Mouse (Mus musculus): Measurements from ENCODE around the gene Ppm1h.

Gene Ppm1h

DNA sequence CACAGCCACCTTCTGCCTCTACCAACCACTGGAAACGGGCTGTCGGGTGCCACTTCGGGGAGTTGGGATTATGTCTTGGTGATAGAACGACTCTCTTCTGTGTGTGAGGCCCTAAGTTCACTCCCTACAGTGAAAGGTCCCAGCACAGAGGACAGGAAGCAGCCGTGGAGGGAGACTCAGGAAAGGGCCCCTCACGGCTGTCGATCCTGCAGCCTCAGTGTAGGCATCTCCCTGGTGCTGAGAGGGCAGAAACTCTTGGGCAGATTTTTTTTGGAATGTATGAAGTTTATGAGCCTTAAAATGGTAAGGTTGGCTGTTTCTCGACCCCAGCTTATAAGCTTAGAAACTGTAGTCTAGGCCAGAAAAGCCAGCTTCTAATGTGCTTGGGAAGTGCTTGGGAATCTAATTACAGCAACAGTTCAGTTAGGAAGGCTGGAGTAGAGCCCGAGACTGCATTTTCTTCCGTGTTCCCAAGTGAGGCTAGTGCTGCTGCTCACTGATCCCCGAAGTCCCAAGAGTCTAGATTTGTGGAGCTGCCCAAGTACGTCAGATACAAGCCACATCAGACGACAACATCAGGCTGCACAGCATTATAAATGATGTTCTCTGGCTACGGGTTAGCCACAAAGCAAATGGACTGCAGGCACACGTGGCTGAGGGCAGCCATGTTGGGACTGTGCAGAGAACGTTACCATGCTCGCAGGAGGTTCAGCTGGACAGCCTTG is 177.6 kb downstream of the Ppm1h start:
- no peak for ATAC-seq (ENCODE audit: low TSS enrichment)

DNA sequence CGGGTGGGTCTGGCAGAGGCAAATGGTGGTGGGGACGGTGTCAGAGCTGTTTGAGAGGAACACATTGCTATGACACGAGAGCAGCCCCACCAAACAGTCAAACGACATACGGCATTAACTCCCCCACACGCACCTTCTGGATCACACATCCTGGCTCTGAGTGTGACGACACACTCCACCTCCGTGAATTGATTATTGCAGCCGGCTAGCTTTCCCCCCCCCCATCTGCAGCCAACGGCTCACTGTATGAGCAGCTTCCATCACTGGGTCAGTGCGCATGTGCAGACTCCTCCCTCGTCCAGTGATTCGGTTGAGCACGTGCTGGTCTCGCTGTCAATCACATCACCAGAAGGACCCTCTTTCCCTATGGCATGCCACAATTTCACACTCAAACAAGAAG is 178.6 kb downstream of the Ppm1h start:
- ATAC-seq (ENCODE audit: low TSS enrichment), result peak; percentile 13; the same call in 1 of the 2 replicates

DNA sequence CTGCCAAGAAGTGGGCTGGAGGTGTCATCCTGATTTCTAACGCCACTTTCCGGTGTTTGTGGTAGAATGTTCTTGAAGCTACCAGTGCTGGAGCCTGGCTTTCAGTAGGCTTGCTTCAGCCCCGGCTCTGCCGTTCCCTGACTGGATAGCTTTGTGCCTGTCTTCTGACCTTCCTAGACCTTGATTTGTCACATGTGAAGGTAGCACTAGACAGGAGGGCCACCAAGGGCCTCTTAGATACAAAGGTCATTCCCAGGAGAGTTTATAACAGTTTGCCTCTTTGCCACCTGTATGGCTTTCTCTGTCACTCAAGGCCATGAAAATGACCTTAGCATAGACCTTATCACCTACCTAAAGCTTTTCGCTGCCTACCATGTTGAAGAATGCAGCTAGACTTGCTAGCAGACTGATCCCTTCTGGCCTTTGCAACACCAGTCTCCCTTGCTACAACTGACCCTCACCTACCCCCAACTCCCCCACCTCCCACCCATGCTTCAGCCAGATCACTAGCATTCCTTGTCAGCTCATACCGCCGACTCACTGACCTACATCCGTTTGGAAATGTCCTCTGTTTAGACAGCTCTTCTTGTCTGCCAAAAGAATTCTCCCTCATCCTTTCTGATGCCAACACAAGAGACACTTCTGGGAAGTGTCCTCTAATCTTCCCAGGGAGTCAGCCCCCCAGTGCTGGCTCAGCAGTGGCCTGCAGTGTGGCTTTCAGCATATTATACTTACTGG is 180.5 kb downstream of the Ppm1h start:
- peak; percentile 36; the same call in 1 of the 2 replicates for ATAC-seq (ENCODE audit: low TSS enrichment)

DNA sequence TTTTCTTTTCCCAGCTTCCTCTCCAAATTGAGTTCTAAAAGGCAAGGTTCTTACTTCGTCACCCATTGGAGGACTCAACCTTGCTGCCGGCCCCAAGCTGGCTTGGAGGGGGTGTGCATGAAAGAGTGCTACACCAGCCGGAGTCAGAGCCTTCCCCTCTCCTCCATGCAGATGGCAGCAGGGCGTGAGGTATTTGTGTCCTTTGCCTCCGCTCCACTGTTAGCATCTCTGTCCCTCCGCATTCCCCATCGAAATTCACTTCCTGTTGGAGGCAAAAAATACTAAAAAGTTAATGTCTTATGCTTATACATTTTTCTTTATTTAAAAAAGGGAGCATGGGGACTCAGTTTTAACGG is 181.1 kb downstream of the Ppm1h start:
- ATAC-seq (ENCODE audit: low TSS enrichment), result peak; percentile 17; the same call in 1 of the 2 replicates

DNA sequence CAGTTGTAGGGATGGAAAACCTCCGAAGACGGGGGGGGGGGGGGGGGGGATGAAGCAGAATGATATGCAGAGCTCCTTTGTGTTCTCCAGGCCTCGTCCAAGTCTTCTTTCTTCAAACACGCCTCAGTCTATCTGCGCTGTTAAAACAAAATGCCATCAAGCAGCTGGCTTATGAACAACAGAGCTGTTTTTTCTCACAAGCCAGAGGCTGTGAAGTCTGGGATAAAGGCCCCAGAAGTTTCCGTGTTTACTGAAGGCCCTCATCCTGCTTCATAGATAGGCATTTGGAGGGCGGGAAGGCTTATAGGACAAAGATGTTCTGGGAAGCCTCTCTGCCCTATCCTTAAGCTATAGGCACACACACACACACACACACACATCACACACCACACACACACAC is 181.5 kb downstream of the Ppm1h start:
- no peak for ATAC-seq (ENCODE audit: low TSS enrichment)

DNA sequence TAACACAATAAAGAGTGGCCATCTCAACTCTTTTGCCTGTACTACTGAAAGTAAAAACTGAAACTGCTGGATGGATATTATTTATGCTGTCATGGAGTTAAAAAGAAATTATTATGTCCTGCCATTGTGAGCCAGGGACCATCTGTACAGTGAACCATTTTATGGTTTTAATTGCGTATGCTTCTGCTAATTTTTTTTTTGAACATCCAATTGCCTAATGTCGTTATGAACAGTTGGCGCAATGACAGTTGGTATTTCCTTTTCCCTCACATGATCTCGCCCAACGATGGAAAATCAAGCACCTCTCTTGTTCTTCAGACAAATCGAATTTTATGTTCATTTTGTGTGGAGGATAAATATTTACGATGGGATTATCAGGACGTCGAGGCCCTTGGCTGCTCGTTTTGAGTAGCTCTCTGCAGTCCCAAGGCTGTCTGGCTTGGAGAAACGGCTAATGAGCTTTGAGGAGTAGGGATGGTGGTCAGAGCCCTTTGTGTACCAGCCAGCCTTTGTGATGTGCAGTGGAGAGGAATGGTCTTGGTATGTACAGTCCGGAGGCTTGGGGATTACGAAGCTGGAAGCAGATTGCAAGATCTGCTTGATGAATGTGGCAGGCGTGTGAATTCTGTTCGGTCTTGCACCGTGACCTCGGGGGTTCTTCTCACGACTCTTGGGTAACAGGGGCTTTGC is 183.3 kb downstream of the Ppm1h start:
- ATAC-seq (ENCODE audit: low TSS enrichment), result no peak

DNA sequence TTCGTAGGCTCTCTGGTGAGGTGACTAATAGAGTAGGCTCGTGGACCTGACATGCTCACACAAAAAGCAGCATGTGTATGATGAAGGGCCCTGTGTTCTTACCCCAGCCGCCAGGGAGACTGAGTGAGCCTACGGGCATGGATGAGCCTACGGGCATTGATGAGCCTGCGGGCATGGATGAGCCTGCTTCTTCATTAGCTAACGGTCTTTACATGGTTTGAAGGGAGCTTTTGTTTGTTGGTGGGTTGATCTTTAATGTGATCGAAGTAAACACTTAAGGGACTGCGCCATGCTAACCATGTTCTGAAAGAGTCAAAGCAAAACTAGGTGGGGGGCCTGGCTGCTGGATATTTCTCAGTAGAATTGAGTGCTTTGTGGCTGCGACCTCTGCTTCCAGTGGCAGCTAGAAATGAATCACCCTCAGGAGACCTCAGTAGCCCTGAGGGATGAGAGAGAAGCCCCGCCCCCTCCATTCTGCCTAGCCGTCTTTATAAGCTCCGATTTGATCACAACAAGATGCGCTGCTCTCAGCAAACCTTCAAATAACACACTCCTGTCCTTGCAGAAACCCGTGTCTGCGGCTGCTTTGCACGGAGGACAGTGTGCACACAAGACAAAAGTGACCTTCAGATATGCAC is 183.9 kb downstream of the Ppm1h start:
- no peak for ATAC-seq (ENCODE audit: low TSS enrichment)

DNA sequence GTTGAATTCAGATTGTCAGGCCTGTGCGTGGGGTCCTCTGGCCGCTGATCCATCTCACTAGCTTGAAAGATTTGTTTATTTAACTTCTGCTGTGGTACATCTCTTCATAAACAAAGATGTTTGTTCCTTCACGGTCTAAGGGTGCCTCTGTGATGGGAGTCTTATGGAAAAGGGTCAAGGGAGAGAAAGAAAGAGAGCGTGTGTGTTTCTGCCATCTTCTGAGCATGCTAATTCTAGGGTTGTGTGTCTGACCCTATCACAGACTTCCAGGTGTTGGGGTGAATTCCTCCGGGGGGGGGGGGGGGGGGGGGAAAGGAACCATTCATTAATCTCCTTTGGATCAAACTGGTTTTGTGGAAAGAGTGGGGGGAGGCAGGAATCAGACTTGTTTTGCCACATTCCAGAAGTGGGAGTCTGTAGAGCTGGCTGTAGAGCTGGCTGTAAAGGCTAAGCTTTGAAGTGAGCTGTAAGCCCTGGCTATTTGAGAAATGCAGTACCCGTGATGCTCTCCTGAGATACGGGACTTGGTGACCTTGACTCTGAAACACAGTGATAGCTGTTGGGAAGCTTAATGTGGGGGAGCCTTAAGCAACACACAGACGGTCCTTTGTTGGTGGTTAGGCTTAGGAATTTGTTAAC is 191.4 kb downstream of the Ppm1h start:
- no peak for ATAC-seq (ENCODE audit: low TSS enrichment)

DNA sequence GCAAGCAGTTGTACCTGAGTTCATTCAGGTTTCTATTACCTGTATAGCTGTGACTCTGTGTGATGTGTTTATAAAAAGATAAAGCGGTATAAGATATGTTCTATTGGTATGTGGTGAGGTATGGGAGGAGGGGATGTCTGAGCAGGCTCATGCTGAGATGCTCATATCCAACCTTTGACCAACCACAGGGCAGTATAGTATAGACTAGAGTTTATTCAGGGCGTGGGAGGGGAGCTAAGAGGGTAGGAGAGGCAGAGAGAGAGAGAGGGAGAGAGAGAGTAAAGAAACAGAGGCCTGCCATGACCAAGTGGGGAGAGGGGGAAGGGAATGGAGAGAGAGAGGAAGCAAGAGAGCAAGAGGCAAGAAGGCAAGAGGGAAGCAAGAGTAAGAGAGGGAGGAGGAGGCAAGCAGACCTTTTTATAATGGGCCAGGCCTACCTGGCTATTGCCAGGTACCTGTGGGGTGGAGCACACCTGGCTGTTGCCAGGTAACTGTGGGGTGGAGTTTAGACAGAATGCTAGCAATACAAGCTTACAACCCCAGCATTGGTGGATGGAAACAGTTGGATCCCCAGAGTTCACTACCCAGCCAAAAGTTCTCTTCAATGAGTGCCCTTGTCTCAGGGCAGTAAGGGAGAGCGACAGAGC is 192.4 kb downstream of the Ppm1h start:
- ATAC-seq (ENCODE audit: low TSS enrichment), result no peak

DNA sequence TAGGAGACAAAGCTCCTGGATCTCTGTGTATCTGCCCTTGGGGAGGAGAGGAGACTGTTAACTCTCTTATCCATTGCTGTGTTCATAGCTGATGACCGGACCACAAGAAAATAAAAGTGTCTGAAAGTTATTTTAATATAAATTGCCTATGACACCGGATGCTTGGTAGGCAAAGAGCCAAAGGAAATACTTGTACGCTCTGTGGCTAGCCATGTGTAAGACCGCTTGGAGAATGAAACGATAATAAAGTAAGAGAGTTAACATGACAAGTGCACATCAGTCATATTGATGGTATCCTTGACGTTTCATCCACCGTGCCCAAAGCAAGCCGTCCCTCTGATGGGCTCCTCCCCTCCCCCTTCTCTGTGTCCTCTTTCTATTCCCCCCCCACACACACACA is 194.2 kb downstream of the Ppm1h start:
- no peak for ATAC-seq (ENCODE audit: low TSS enrichment)

DNA sequence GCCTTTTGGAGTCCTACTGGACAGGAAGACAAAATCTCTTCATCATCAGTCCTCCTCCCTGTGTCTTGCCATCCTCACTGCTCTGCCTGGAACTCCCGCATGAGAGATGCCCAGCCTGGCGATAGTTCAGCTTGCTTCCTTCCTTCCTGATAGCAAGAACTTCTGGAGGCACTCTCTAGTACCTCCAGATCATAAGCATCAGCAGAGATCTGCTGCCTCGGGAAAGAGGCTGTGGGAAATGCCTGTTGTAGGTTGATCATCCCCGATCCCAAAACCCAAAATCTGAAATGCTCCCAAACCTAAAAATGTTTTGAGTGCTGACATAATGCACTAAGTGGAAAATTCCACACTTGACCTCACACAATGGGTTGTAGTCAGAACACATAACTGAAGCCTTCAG is 198.4 kb downstream of the Ppm1h start:
- ATAC-seq (ENCODE audit: low TSS enrichment), result 0 out of 2 replicates have a peak, but pooled peaks have one; percentile 18

DNA sequence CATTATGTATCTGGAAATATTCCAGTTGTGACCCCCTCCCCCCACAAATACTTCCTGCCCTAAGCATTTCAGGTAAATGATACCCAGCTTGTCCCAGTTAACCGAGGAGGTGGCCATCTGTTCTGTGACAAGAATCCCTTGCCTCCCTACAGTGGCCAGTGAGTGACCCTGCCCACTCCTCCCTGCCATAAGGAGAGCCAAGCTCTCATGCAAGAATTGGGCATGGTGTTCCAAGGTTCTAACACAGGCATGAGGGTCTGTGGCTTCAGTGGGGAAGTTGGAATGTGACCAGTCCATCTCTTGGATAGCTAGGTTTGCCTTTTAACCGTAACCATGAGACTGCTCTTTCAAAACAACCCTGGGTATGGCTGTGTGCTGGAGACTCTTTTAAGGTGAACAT is 198.9 kb downstream of the Ppm1h start:
- no peak for ATAC-seq (ENCODE audit: low TSS enrichment)

DNA sequence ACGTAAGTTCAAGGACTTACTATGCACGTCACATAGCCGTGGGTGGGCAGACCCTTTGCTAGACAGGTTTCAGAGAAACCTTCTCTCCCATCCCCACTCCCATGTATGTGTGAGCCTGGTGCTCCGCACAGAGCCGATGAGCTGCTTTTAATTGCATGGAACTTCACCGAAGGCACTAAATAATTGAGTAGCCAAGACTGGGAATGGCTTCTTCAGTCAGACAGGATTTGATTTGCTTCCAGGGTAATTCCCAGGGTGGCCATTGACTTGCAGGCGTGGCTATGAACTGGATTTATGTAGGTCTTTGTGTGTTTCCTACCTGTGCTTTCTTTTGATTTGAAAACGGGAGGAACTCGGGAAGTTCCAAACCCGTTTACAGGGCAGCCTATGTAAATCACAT is 202.9 kb downstream of the Ppm1h start:
- ATAC-seq (ENCODE audit: low TSS enrichment), result no peak

DNA sequence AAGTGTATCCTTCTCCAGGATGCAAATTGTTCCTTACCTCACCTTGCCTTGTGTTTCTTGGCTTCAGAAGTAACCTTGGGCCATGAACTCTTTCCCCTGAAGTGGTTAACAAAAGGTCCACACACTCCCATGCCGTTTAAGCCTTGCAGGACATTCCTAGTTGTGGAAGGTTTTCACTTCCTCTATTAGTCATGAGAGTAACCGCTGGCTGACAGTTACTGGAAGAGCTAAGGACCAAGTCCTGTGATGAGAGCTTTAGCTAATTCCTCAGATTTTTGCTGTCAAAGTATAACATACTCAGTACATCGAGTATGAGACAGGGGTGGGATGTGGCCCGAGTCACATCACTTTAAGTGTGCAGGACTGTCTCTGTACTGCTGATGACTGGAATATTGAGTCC is 204.1 kb downstream of the Ppm1h start:
- ATAC-seq (ENCODE audit: low TSS enrichment), result no peak

DNA sequence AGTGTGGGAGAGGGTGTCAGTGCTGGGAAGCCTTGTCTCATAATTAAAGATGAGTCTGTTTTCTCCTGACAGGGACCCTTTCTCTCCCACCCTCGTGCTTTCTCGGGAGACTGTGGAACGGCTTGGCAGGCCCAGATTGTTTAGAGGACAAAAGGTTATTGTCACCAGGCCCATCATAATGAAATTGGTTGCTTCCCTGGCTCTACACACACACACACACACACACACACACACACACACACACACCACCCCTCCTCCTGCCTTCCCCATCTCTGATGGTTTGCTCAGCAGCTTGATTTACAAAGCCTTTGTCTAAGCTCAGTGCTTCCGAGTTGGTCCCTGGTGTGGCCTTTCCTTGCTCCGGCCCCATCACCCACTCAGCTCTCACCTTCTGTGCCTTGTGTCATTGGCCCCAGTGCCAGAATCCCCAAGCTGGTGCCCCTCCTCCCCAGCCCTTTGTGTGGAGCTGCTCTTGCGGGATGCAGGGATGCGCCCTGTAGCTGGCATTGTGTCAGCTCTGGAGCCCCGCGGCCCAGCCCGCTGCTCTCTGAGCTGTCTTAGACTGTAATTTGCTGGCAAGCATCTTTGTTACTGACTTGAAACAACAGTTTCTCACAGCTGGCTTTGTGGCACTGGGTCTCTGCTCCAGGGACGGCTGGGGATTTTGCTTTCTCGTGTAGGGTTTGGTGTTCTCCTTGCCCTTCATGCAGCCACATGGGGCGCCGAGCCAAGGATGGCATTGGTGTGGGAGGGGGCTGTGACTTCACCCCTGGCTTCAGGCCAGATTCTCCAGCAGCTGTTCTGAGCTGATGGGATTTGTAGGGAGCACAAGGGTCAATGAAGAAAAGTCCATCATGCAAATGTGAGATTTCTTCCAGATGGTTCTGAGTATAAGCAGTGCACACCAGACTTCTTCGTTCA is 205.5 kb downstream of the Ppm1h start:
- peak; percentile 20 for ATAC-seq (ENCODE audit: low TSS enrichment)

DNA sequence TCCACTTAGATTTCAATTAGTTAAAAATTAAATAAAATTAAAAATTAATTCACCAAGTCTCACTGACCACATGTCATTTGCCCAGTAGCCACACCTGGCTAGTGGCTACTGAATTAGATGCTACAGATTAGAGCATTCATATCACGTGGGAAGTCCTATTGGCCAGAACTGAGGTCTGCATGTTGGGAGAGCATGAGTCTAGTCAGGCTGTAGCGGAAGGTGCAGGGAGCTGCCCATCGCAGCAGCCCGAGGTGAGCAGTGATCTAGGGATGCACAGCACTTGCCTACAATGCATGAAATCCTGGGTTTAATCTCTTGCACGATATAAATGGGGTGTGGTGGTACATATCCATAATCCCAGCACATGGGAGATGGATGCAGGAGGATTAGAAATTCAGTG is 206.7 kb downstream of the Ppm1h start:
- no peak for ATAC-seq (ENCODE audit: low TSS enrichment)

DNA sequence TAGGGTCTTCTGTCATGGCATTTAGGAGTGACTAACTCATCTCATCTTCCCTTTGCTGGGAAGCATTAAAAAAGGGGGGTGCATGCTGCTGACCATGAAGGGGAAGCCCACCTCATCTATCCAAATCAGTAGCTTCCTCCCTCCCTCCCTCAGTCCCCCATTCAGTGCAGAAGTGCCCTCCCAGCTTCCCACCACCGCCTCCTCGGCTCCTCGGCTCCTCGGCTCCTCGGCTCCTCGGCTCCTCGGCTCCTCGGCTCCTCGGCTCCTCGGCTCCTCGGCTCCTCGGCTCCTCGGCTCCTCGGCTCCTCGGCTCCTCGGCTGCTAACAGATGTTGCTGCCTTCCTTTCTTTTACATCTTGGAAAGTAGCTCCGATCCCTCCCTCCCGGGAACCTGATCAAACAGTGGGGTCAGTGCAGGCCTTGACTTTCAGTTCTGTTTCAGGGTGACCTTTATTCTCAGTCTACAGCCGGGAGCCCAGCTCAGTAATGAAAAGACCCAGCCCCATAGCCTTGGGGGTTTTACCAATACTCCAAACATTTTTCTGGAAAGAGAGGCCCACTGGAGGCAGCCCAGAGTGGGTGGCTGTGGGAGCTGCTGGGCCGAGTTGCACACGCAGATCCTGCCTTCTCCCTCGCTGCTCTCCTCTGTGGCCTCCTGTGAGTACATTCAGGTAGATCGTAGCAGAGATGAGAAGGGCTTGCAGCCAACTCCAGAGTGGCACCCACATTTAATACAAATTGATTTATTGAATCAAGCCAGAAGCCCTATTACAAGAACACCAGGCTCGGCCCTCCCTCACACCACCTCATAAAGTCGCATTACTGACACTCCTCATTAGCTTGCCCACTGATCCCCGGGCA is 207.7 kb downstream of the Ppm1h start:
- ATAC-seq (ENCODE audit: low TSS enrichment), result peak; percentile 68

DNA sequence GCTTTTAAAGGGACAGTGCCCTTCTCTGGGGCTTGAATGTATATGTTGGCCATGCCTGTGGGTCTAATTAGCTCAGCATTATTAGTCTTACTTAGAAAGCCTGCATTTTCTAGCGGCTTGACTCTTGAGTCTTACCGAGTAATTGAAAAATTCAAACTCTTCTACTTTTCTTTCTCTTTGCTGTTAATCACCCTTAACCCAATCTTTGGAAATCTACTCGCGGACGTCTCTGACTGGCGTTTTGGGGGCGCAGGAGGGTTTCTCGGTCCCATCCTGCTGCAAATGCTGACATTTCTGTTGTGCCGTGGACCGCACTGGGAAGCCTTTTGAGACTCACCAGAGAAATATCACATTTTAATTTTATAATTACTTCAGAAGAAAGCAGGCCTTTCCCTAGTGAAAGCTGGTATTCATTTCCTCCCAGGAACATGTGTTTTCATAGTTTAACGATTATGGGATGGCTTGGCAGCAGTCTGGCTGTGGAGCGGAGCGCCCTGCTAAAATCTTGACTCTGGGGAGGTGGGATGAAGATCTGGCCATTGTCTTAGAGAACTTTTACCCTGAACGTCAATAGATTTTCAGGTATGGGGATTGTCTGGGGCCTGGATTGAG is 208.5 kb downstream of the Ppm1h start:
- no peak for ATAC-seq (ENCODE audit: low TSS enrichment)

Data from frontal cortex, adult (tissue).